Mouse (Mus musculus): ENCODE measurements at regions not wholly inside any gene's neighbourhood (a gene's known extent, or its start where the extent isn't known, plus 50 kb on each side); places are given as distances from the start of the nearest gene placed in this dataset.

GRCm38 (mm10) chr3:141051685-141052084 is 160.5 kb downstream of the Pdha2 start:
- ATAC-seq (ENCODE audit: low FRiP score, low TSS enrichment) = no peak
- H3K4me3 ChIP-seq (ENCODE audit: low read depth, low read length) = no peak overlapping the region
- H3K9me3 ChIP-seq (ENCODE audit: control insufficient read depth, low read length) = no peaks in the 10 kb centered on the region
- 69% methylated on average over 2 of the region's 2 CpGs for WGBS
- no peaks in the 10 kb centered on the region for H3K27me3 ChIP-seq (ENCODE audit: control insufficient read depth, insufficient read depth, low read length)
- no peaks in the 10 kb centered on the region for H3K4me1 ChIP-seq (replicated peaks; ENCODE audit: control insufficient read depth, insufficient read depth)
- no peaks in the 10 kb centered on the region for H3K36me3 ChIP-seq (ENCODE audit: control insufficient read depth, insufficient read depth, low read length)
- H3K4me2 ChIP-seq (replicated peaks; ENCODE audit: low read depth) = no peak overlapping the region
- no peak overlapping the region for H3K27ac ChIP-seq (replicated peaks)
- no peak overlapping the region for H3K9ac ChIP-seq (ENCODE audit: low read length)
- no peak for TF ChIP-seq EP300 (optimal IDR thresholded peaks at IDR 0.05)
- no peak for TF ChIP-seq CTCF (IDR thresholded peaks at IDR 0.05; ENCODE audit: low read depth)
- DNase-seq (ENCODE audit: low spot score) = no peak

- 67% methylated on average over 1 of the region's 1 CpGs for WGBS
These were observed 197.9 kb downstream of the Pdha2 start for GRCm38 (mm10) chr3:141014262-141014547.

GRCm38 (mm10) chr3:141013521-141014261 is 198.5 kb downstream of the Pdha2 start:
- WGBS = 40% methylated on average over 8 of the region's 8 CpGs
- Histone ChIP-seq H3K27ac (replicated peaks) (no peak overlapping the region), H3K9me3 (ENCODE audit: control insufficient read depth, low read length) (no peaks in the 10 kb centered on the region), H3K4me3 (ENCODE audit: low read depth, low read length) (no peak overlapping the region), H3K36me3 (ENCODE audit: control insufficient read depth, insufficient read depth, low read length) (no peaks in the 10 kb centered on the region), H3K4me1 (replicated peaks; ENCODE audit: control insufficient read depth, insufficient read depth) (no peaks in the 10 kb centered on the region), H3K27me3 (ENCODE audit: control insufficient read depth, insufficient read depth, low read length) (no peaks in the 10 kb centered on the region), H3K9ac (ENCODE audit: low read length) (no peak overlapping the region), H3K4me2 (replicated peaks; ENCODE audit: low read depth) (no peak overlapping the region)
- ATAC-seq (ENCODE audit: low FRiP score, low TSS enrichment) = no peak
- no peak for DNase-seq (ENCODE audit: low spot score)
- TF ChIP-seq CTCF (IDR thresholded peaks at IDR 0.05; ENCODE audit: low read depth) (no peak), EP300 (optimal IDR thresholded peaks at IDR 0.05) (no peak)

More at GRCm38 (mm10) chr3:141014262-141014547, 197.9 kb downstream of the Pdha2 start:
- no peak overlapping the region for H3K9ac ChIP-seq (ENCODE audit: low read length)
- H3K9me3 ChIP-seq (ENCODE audit: control insufficient read depth, low read length) = no peaks in the 10 kb centered on the region
- H3K4me2 ChIP-seq (replicated peaks; ENCODE audit: low read depth) = no peak overlapping the region
- no peak overlapping the region for H3K4me3 ChIP-seq (ENCODE audit: low read depth, low read length)
- no peaks in the 10 kb centered on the region for H3K4me1 ChIP-seq (replicated peaks; ENCODE audit: control insufficient read depth, insufficient read depth)
- no peak for ATAC-seq (ENCODE audit: low FRiP score, low TSS enrichment)
- no peak overlapping the region for H3K27ac ChIP-seq (replicated peaks)
- DNase-seq (ENCODE audit: low spot score) = no peak
- H3K27me3 ChIP-seq (ENCODE audit: control insufficient read depth, insufficient read depth, low read length) = no peaks in the 10 kb centered on the region
- no peaks in the 10 kb centered on the region for H3K36me3 ChIP-seq (ENCODE audit: control insufficient read depth, insufficient read depth, low read length)
- no peak for TF ChIP-seq CTCF (IDR thresholded peaks at IDR 0.05; ENCODE audit: low read depth)
- no peak for TF ChIP-seq EP300 (optimal IDR thresholded peaks at IDR 0.05)

GRCm38 (mm10) chr3:141012976-141013375 is 199.2 kb downstream of the Pdha2 start:
- Histone ChIP-seq H3K4me2 (replicated peaks; ENCODE audit: low read depth) (no peak overlapping the region), H3K36me3 (ENCODE audit: control insufficient read depth, insufficient read depth, low read length) (no peaks in the 10 kb centered on the region), H3K9ac (ENCODE audit: low read length) (no peak overlapping the region), H3K27me3 (ENCODE audit: control insufficient read depth, insufficient read depth, low read length) (no peaks in the 10 kb centered on the region), H3K27ac (replicated peaks) (no peak overlapping the region), H3K4me3 (ENCODE audit: low read depth, low read length) (no peak overlapping the region), H3K4me1 (replicated peaks; ENCODE audit: control insufficient read depth, insufficient read depth) (no peaks in the 10 kb centered on the region), H3K9me3 (ENCODE audit: control insufficient read depth, low read length) (no peaks in the 10 kb centered on the region)
- no peak for TF ChIP-seq CTCF (IDR thresholded peaks at IDR 0.05; ENCODE audit: low read depth)
- TF ChIP-seq EP300 (optimal IDR thresholded peaks at IDR 0.05) = no peak
- 80% methylated on average over 1 of the region's 1 CpGs for WGBS
- DNase-seq (ENCODE audit: low spot score) (no peak), ATAC-seq (ENCODE audit: low FRiP score, low TSS enrichment) (no peak)

GRCm38 (mm10) chr3:141008792-141009191 is 203.4 kb downstream of the Pdha2 start:
- Histone ChIP-seq H3K4me3 (ENCODE audit: low read depth, low read length) (no peak overlapping the region), H3K9me3 (ENCODE audit: control insufficient read depth, low read length) (no peaks in the 10 kb centered on the region), H3K36me3 (ENCODE audit: control insufficient read depth, insufficient read depth, low read length) (no peaks in the 10 kb centered on the region), H3K4me2 (replicated peaks; ENCODE audit: low read depth) (no peak overlapping the region), H3K4me1 (replicated peaks; ENCODE audit: control insufficient read depth, insufficient read depth) (no peaks in the 10 kb centered on the region), H3K9ac (ENCODE audit: low read length) (no peak overlapping the region), H3K27me3 (ENCODE audit: control insufficient read depth, insufficient read depth, low read length) (no peaks in the 10 kb centered on the region), H3K27ac (replicated peaks) (no peak overlapping the region)
- TF ChIP-seq EP300 (optimal IDR thresholded peaks at IDR 0.05) (no peak), CTCF (IDR thresholded peaks at IDR 0.05; ENCODE audit: low read depth) (no peak)
- DNase-seq (ENCODE audit: low spot score) (no peak), ATAC-seq (ENCODE audit: low FRiP score, low TSS enrichment) (no peak)
- 74% methylated on average over 2 of the region's 2 CpGs for WGBS

- Histone ChIP-seq H3K9ac (ENCODE audit: low read length) (no peak overlapping the region), H3K27ac (replicated peaks) (no peak overlapping the region), H3K36me3 (ENCODE audit: control insufficient read depth, insufficient read depth, low read length) (no peaks in the 10 kb centered on the region), H3K4me1 (replicated peaks; ENCODE audit: control insufficient read depth, insufficient read depth) (no peaks in the 10 kb centered on the region), H3K27me3 (ENCODE audit: control insufficient read depth, insufficient read depth, low read length) (no peaks in the 10 kb centered on the region), H3K9me3 (ENCODE audit: control insufficient read depth, low read length) (no peaks in the 10 kb centered on the region), H3K4me3 (ENCODE audit: low read depth, low read length) (no peak overlapping the region), H3K4me2 (replicated peaks; ENCODE audit: low read depth) (no peak overlapping the region)
- no peak for DNase-seq (ENCODE audit: low spot score)
- WGBS = 45% methylated on average over 3 of the region's 3 CpGs
- no peak for ATAC-seq (ENCODE audit: low FRiP score, low TSS enrichment)
- TF ChIP-seq CTCF (IDR thresholded peaks at IDR 0.05; ENCODE audit: low read depth) (no peak), EP300 (optimal IDR thresholded peaks at IDR 0.05) (no peak)
These were observed 206.3 kb downstream of the Pdha2 start for GRCm38 (mm10) chr3:141005885-141006284.

Measured in stomach, postnatal 0 days (tissue).